Mouse (Mus musculus) regulatory T cell (primary cell): ENCODE results near the gene 4921504E06Rik.

Experiments
- in situ Hi-C: fragments of 300-600 bp; cut with MboI, MseI; formaldehyde crosslinking; loops from one replicate; pipeline ENCODE4 v1.15.1; 2025; ENCODE audit warnings: high pct_unique_total_duplicates

Gene 4921504E06Rik

DNA sequence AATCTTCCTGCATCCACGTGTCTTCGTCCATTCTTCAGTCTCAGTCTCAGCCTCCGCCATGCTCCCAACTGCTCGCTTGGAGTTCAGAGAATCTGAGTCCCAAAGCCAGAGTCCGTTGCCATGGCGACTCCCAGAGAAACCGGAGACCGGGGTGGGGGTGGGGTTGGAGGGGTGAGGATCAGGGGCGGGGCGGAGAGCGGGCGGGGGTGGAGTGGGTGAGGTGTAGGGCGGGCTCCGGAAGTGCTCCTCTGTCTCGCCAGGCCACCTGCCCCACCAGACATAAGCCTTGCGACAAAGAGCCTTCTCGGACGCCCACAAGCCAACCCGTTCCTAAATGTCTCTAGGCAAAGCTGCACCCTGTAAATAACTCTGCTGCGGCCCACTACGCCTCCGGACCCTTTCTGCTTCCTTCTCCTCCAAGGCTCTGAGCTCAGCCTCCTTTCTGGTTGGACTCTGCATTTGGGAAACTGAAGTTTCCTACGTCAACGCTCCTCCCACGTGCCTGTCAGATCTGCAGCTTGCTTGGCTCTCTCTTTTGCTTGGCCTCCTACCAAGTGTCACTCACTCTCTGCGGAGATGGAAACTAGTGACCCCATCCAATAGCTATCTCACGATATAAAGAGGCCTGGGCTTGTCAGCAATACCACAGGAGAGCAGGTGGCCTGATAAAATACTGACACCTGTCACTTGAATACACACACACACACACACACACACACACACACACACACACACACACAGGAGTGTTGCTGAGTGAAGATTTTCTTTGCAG is at the start of gene 4921504E06Rik:
4921504E06Rik (minus strand) TSS at position 94 of the 772 bp plus-strand sequence.
- in situ Hi-C loops, result no loop called here

- in situ Hi-C loops, result no loop called here
Measured at GRCm38 (mm10) chr2:19601386-19601925, 47.7 kb upstream of the 4921504E06Rik start.

GRCm38 (mm10) chr2:19600860-19601259 is 47.1 kb upstream of the 4921504E06Rik start:
- in situ Hi-C loops, result no loop called here

DNA sequence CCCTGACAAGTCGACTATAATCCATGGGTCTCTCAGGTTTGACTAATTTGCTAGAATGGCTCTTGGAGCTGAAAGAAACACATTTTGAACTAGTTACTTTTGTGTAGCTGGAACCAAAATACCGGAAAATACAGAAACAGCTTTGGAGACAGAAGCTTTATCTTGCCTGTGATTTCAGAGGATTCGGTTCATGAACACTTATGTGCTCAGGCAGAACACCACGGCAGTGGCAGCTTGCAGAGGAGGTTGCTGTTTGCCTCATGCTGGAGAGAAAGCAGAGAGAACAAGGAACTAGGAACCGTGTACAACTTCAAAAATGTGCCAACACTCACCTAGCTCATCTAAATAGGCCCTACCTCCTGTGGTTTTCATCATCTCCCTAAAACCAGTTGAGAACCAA is 46.1 kb upstream of the 4921504E06Rik start:
- in situ Hi-C loops, result no loop called here

- in situ Hi-C loops, result no loop called here
Measured at GRCm38 (mm10) chr2:19596988-19597387, 43.3 kb upstream of the 4921504E06Rik start.

- in situ Hi-C loops, result no loop called here
Measured at GRCm38 (mm10) chr2:19596426-19596825, 42.7 kb upstream of the 4921504E06Rik start.

DNA sequence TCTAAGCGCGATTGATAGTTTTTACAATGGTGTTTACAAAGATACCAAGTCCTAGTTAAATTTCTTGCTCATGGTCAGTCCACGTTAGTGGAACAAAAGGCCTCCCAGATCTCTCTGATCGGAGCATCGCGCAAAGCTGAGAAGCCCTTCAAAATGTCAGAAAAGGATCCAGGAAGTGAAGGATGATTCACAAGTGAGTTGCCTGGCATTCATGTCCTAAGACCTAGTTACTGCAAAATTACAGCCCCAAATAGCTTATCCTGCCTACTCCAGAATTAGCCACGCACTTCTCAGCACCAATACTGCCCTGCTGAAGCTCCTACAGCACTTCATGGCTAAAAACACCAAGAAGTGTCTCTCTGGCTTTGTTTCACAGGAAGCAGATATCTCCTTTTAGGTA is 41.1 kb upstream of the 4921504E06Rik start:
- in situ Hi-C loops, result no loop called here

DNA sequence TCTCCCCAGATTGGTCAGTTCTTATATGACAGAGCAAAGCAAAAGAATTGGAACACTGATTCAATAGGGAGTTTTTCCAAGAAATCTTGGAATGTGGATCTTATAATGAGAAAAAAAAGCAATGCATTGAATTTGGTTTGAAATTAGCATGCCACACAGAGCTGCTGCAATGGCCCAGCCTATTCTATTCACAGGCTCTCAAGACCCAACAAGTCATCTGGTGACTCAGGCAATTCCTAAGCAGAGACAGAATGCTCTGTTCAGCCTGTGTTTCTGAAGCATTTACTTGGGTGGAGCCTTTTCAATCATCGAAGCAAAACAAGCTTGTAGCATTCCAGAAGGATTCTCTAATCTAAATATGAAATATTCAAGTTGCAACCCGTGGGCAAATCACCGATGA is 26.1 kb upstream of the 4921504E06Rik start:
- in situ Hi-C loops, result no loop called here

GRCm38 (mm10) chr2:19579180-19579579 is 25.5 kb upstream of the 4921504E06Rik start:
- in situ Hi-C loops, result no loop called here

- in situ Hi-C loops, result no loop called here
Measured at GRCm38 (mm10) chr2:19562114-19562829, 8.6 kb upstream of the 4921504E06Rik start.

- in situ Hi-C loops, result no loop called here
Measured at GRCm38 (mm10) chr2:19560654-19561053, 6.9 kb upstream of the 4921504E06Rik start.

DNA sequence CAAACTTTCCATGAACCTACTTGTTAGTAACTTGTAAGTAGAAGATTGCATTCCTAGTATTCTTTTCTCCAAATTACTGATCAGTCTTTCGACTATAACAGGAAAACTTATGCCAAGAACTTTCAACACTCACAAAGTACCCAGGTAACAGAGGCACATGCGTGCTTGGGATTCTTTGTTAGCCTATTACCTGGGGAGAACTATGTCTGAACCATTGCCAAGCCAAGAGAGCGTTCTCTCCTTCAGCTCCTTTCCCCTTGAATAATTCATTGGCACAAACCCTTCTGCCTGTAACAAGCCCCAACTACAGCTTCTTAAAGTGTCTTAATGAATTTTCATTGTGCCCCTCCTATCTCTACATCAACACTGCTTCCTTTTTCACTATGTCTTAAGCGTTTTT is 6.4 kb upstream of the 4921504E06Rik start:
- in situ Hi-C loops, result no loop called here

DNA sequence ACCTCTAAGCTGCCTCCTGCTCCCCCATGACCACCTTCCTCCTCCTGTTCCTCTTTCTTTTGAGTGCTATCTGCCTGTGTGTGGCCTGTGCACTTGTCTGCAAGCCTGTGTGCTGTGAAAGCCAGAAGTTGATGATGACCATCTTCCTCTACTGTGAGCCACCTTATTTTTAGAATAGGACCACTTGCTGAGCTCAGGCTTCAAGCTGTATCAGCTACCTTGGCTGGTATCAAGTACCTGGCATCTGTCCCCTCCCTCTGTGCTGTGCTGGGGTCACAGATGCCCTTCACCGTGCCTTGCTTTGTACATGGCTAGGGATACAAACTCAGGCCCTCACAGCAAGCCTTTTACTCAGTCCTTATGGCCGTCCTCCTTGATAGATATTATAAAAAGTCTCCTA is 2.3 kb downstream of the 4921504E06Rik start:
- in situ Hi-C loops, result no loop called here

DNA sequence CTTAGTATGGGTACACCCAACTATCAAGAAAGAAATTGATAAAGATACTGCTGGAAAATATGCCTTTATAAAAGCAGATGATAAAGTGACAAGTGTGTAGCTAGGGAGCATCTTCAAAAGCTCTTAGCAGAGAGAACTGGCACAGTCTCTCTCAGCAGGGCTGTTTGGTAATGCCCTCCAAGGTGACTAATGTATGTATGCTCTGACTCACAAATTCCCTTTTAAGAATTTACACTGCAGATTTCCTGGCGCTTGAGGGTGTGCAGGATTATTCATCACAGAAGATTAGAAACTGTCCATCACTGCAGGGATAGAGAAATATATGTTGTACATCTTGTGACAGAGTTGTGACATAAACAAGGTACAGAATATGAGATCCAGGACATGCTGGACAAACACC is 12.8 kb downstream of the 4921504E06Rik start:
- in situ Hi-C loops, result no loop called here

DNA sequence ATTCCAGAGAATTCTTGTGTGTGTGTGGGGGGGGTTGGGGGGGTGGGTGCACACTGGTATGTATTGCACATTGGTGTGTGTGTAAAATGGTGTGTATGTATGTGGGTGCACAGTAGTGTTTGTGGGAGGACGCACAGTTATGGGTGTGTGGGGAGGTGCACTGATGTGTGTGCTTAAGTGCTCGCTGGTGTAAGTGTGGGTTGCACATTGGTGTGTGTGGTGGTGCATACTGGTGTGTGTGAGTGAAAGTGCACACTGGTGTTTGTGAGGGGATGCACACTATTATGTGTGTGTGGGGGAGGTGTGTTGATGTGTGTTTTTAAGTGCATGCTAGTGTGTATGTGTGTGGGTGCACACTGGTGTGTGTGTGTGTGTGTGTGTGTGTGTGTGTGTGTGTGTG is 24.3 kb downstream of the 4921504E06Rik start:
- in situ Hi-C loops, result no loop called here

DNA sequence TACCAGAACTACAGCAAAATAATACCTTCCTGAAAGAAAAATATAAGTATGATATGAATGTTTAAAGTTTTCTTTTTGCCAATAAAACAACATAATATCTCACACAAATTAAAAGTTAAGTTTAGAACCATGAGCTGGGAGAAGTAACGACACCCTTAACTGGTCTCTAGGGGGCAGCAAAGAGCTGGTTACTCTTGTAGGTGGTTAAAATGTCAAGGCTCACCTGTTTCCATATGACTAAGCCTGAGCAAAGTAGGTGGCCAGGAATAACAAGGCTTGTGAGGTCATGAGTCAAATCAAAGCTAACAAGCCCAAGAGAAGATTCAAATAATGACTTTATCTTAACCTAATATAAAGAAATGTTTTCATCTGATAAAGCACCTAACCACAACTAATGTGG is 24.9 kb downstream of the 4921504E06Rik start:
- in situ Hi-C loops, result no loop called here

GRCm38 (mm10) chr2:19524071-19524470 is 29.6 kb downstream of the 4921504E06Rik start:
- in situ Hi-C loops, result no loop called here

DNA sequence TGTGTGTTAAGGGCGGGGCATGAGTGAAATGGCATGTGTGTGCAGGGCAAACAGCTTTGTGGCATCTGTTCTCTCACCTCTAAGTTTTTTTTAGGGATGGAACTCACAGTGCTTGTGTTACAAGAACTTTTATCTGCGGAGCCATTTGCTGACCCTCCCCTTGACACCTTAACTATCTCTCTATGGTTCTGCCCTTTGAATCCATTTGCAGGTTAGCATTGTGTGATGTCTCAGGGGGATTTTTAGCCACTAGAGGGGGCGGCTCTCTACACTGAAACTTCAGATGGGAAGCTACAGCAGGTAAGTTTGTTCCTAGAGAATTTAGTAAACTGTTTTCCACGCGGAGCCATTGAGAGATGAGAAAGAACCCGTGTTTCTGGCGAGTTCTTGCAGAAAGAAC is 32.1 kb downstream of the 4921504E06Rik start:
- in situ Hi-C loops, result no loop called here

DNA sequence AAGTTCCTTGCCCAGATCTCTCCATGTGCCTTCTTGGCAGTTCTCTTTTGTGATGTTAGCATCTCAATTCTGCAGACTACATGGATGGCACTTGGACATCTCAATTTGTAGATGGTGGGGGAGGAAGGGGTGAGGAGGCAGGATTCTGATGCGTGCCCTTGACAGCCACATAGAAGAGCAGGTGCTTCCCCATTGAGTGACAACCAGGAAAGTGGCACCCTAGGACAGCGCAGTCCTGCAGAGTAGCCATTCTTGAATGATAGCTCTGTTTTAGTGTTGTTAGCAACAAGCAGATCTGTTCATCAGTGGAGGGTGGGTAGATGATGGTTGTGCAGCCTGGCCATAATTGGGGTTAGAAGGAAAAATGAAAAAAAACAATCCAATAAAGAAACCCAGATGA is 33.1 kb downstream of the 4921504E06Rik start:
- in situ Hi-C loops, result no loop called here

DNA sequence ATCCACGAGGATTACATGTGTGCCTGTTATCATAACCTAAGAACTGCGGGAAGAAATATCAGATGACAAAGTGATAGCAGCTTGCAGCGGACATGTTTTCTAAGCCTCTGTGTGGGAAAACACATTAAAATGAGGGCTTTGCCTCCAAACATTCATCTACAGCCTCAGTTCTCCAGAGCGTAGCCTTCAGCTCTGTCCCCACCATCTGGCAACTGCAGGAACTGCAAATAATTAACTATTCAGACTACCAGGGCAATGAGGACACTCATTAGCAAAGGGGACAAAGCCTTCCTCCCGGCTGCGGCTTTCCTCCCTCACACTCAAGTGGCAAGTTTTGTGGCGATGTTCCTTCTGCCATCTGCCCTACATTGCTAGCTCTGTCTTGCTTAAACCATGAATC is 33.9 kb downstream of the 4921504E06Rik start:
- in situ Hi-C loops, result no loop called here

DNA sequence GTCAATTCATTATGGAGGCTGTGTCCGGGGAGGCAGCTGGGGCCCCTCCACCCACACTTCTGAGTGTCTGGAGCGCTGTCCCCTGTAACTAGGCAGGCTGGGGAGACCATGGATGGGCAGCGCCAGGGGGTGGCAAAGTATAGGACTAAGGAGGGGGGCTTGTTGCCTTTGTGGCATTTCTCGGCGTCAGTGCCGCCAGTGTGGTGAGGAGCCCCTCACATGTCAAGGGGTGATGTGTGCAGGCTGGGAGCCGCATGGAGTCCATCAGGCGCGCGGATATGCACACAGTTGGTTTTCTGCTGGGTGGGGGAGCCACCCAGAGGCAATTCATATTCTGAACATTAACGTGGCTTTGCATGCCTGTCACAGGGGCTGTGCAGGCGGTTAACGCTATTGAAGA is 35.8 kb downstream of the 4921504E06Rik start:
- in situ Hi-C loops, result no loop called here

DNA sequence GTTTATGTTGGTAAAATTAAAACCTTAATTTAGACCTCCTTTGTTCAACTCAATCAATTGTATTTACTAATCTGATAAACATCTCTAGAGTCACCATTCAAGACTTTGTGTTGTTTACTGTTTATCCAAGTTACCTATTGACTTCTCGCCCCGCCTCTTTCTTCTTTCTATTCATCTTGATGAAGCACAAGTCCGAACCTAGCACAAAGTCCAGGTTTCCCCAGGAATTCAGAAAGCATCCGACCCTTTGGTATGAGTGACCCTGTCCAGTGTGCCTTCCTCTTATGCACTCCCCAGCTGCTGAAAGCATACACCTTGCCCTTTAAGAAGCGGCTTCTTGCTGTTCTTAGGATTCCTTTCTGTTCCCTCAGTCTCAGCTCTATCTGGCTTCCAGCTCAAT is 41.3 kb downstream of the 4921504E06Rik start:
- in situ Hi-C loops, result no loop called here

DNA sequence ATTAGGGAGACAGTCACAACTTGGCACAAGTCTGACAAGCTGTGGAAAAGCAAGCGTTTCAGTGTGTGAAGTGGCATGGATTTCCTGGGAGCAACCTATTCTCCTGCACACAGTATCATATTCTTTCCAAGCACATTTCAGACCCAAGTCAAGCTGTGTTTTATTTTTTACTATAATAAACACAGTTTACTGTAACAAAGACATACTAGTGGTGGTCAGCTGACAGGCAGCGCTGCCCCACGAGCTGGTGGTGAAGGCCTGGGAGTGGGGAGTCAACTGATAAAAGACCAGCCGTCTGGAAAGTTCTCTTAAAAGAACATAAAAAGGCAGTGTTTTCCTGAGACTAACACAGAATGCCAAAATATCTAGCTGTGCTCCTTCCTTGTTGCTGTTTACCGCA is 42.7 kb downstream of the 4921504E06Rik start:
- in situ Hi-C loops, result no loop called here
